Mouse (Mus musculus): ENCODE data around the gene Htra2. TPM values are rescaled to one million over a fixed set of nuclear protein-coding genes. Genes with fewer than 3 reads are reported as not detected.

Gene Htra2
- polyA plus RNA-seq, 1 experiment: 63.4 TPM

GRCm38 (mm10) chr6:83003082-83003481, 52.0 kb downstream of the Htra2 start:
- TF ChIP-seq CTCF (IDR thresholded peaks at IDR 0.05; ENCODE audit: borderline replicate concordance, extremely low read depth, insufficient read depth, insufficient read length) (no peak), POLR2A (IDR thresholded peaks at IDR 0.05; ENCODE audit: borderline replicate concordance, extremely low read depth, insufficient read depth, insufficient read length, poor library complexity, severe bottlenecking) (no peak)
- DNase-seq (ENCODE audit: low read depth): no peak

Other genes with a start within 250 kb of the Htra2 start
- gene Sema4f, start 115.5 kb downstream of the Htra2 start, polyA plus RNA-seq (2012; rRNA removed): 21.3 and 23.9 TPM in 2 replicates
- gene M1ap, start 108.4 kb downstream of the Htra2 start, polyA plus RNA-seq (2012; rRNA removed): 0.05 and 0.15 TPM in 2 replicates
- gene Dok1, start 21.8 kb downstream of the Htra2 start, polyA plus RNA-seq (2012; rRNA removed): 2.7 and 2.9 TPM in 2 replicates
- 6.7 and 7.3 TPM in 2 replicates for gene Loxl3, start 21.1 kb downstream of the Htra2 start, polyA plus RNA-seq (2012; rRNA removed)
- 222 and 386 TPM in 2 replicates for gene Aup1, start 752 bp downstream of the Htra2 start, polyA plus RNA-seq (2012; rRNA removed)
- gene Dqx1, start 2.6 kb upstream of the Htra2 start, polyA plus RNA-seq (2012; rRNA removed): 1.0 and 1.8 TPM in 2 replicates
- gene Tlx2, start 15.0 kb upstream of the Htra2 start, polyA plus RNA-seq (2012; rRNA removed): 0.31 TPM in 1 of 2 replicates, not detected in the other
- 39.8 and 66.1 TPM in 2 replicates for gene Pcgf1, start 22.6 kb upstream of the Htra2 start, polyA plus RNA-seq (2012; rRNA removed)
- gene Lbx2, start 31.1 kb upstream of the Htra2 start, polyA plus RNA-seq (2012; rRNA removed): 0.29 and 0.78 TPM in 2 replicates
- 10.4 and 12.8 TPM in 2 replicates for gene Ccdc142, start 46.3 kb upstream of the Htra2 start, polyA plus RNA-seq (2012; rRNA removed)
- gene Gm42688, start 46.3 kb upstream of the Htra2 start, polyA plus RNA-seq (2012; rRNA removed): 10.3 and 11.6 TPM in 2 replicates
- gene Mrpl53, start 53.8 kb upstream of the Htra2 start, polyA plus RNA-seq (2012; rRNA removed): 99.0 and 142 TPM in 2 replicates
- gene Mogs, start 60.2 kb upstream of the Htra2 start, polyA plus RNA-seq (2012; rRNA removed): 45.3 and 63.1 TPM in 2 replicates
- gene Wbp1, start 66.3 kb upstream of the Htra2 start, polyA plus RNA-seq (2012; rRNA removed): 298 and 440 TPM in 2 replicates
- gene Ino80b, start 70.2 kb upstream of the Htra2 start, polyA plus RNA-seq (2012; rRNA removed): 43.4 and 47.9 TPM in 2 replicates
- gene Rtkn, start 80.2 kb upstream of the Htra2 start, polyA plus RNA-seq (2012; rRNA removed): 28.9 and 30.7 TPM in 2 replicates
- 21.2 and 31.4 TPM in 2 replicates for gene Wdr54, start 101.1 kb upstream of the Htra2 start, polyA plus RNA-seq (2012; rRNA removed)
- gene 1700003E16Rik, start 101.1 kb upstream of the Htra2 start, polyA plus RNA-seq (2012; rRNA removed): 2.9 and 4.1 TPM in 2 replicates
- 217 and 252 TPM in 2 replicates for gene Dctn1, start 110.6 kb upstream of the Htra2 start, polyA plus RNA-seq (2012; rRNA removed)
- gene Slc4a5, start 164.6 kb upstream of the Htra2 start, polyA plus RNA-seq (2012; rRNA removed): 2.1 and 7.0 TPM in 2 replicates